Mouse (Mus musculus): ENCODE measurements at regions not wholly inside any gene's neighbourhood (a gene's known extent, or its start where the extent isn't known, plus 50 kb on each side); places are given as distances from the start of the nearest gene placed in this dataset.

DNA sequence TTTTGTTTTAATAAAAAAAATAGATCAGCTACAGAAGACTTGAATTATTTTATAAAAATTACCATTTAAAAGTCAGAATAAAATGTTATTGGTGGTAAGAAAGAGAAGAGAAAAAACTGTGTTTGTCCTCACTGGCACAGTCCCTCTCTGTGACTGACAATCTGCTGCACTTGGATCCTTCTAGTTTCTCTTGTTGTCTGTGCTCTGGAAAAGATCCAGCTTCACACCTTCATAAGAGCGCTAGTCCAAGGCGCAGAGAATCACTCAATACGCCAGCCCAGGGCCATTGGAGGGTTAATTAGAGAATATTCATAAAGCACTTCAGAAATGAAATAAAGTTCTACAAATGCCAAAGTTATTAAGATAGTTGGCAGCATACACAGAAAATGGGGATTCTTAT lies 153.8 kb downstream of the Lmbrd1 start:
- Histone ChIP-seq H3K4me2 (replicated peaks; ENCODE audit: low read depth, low read length) (no peak overlapping the region), H3K27me3 (ENCODE audit: control insufficient read depth, insufficient read depth, low read length) (no peaks in the 10 kb centered on the region), H3K27ac (ENCODE audit: low read length) (no peak overlapping the region), H3K4me1 (ENCODE audit: control insufficient read depth, insufficient read depth, low read length) (no peaks in the 10 kb centered on the region), H3K4me3 (ENCODE audit: low read depth, low read length) (no peak overlapping the region), H3K9ac (replicated peaks; ENCODE audit: low read depth, low read length) (no peak overlapping the region), H3K9me3 (ENCODE audit: control insufficient read depth, low read depth, low read length) (no peaks in the 10 kb centered on the region), H3K36me3 (ENCODE audit: control insufficient read depth, insufficient read depth, low read length) (no peaks in the 10 kb centered on the region)
- 87% methylated on average over 3 of the region's 3 CpGs for WGBS
- no peak for ATAC-seq (ENCODE audit: insufficient number of reproducible peaks, insufficient read depth, low FRiP score, low read depth)

GRCm38 (mm10) chr1:24866877-24867276 lies 188.4 kb downstream of the Lmbrd1 start:
- ATAC-seq (ENCODE audit: insufficient number of reproducible peaks, insufficient read depth, low FRiP score, low read depth): no peak; the same call in 1 of the 2 replicates
- H3K4me3 ChIP-seq (ENCODE audit: low read depth, low read length): no peak overlapping the region
- H3K9me3 ChIP-seq (ENCODE audit: control insufficient read depth, low read depth, low read length): no peaks in the 10 kb centered on the region
- H3K4me1 ChIP-seq (ENCODE audit: control insufficient read depth, insufficient read depth, low read length): no peaks in the 10 kb centered on the region; the same call in 1 of the 2 replicates
- 45% methylated on average over 7 of the region's 7 CpGs for WGBS
- no peaks in the 10 kb centered on the region for H3K27me3 ChIP-seq (ENCODE audit: control insufficient read depth, insufficient read depth, low read length)
- no peak overlapping the region for H3K4me2 ChIP-seq (replicated peaks; ENCODE audit: low read depth, low read length)
- H3K9ac ChIP-seq (replicated peaks; ENCODE audit: low read depth, low read length): no peak overlapping the region; the same call in 1 of the 2 replicates
- H3K36me3 ChIP-seq (ENCODE audit: control insufficient read depth, insufficient read depth, low read length): no peaks in the 10 kb centered on the region
- 0 out of 2 replicates have a peak overlapping the region, but pooled peaks have one; percentile 7 for H3K27ac ChIP-seq (ENCODE audit: low read length)

- Histone ChIP-seq H3K4me3 (ENCODE audit: low read depth, low read length) (no peak overlapping the region), H3K27ac (ENCODE audit: low read length) (no peak overlapping the region), H3K36me3 (ENCODE audit: control insufficient read depth, insufficient read depth, low read length) (no peaks in the 10 kb centered on the region), H3K9ac (replicated peaks; ENCODE audit: low read depth, low read length) (no peak overlapping the region), H3K4me1 (ENCODE audit: control insufficient read depth, insufficient read depth, low read length) (no peaks in the 10 kb centered on the region; the same call in 1 of the 2 replicates), H3K27me3 (ENCODE audit: control insufficient read depth, insufficient read depth, low read length) (no peaks in the 10 kb centered on the region), H3K9me3 (ENCODE audit: control insufficient read depth, low read depth, low read length) (no peaks in the 10 kb centered on the region), H3K4me2 (replicated peaks; ENCODE audit: low read depth, low read length) (no peak overlapping the region)
- WGBS: 73% methylated on average over 12 of the region's 12 CpGs
- no peak for ATAC-seq (ENCODE audit: insufficient number of reproducible peaks, insufficient read depth, low FRiP score, low read depth)
Observed at GRCm38 (mm10) chr1:24869772-24870171, 191.3 kb downstream of the Lmbrd1 start.

GRCm38 (mm10) chr1:24870685-24871417 lies 192.4 kb downstream of the Lmbrd1 start:
- H3K4me1 ChIP-seq (ENCODE audit: control insufficient read depth, insufficient read depth, low read length): no peaks in the 10 kb centered on the region; the same call in 1 of the 2 replicates
- no peak overlapping the region for H3K4me2 ChIP-seq (replicated peaks; ENCODE audit: low read depth, low read length)
- no peaks in the 10 kb centered on the region for H3K27me3 ChIP-seq (ENCODE audit: control insufficient read depth, insufficient read depth, low read length)
- H3K4me3 ChIP-seq (ENCODE audit: low read depth, low read length): no peak overlapping the region
- H3K27ac ChIP-seq (ENCODE audit: low read length): no peak overlapping the region
- 67% methylated on average over 7 of the region's 7 CpGs for WGBS
- H3K9ac ChIP-seq (replicated peaks; ENCODE audit: low read depth, low read length): no peak overlapping the region
- ATAC-seq (ENCODE audit: insufficient number of reproducible peaks, insufficient read depth, low FRiP score, low read depth): no peak; the same call in 1 of the 2 replicates
- H3K36me3 ChIP-seq (ENCODE audit: control insufficient read depth, insufficient read depth, low read length): no peaks in the 10 kb centered on the region
- no peaks in the 10 kb centered on the region for H3K9me3 ChIP-seq (ENCODE audit: control insufficient read depth, low read depth, low read length)

- Histone ChIP-seq H3K9me3 (ENCODE audit: control insufficient read depth, low read depth, low read length) (no peaks in the 10 kb centered on the region), H3K36me3 (ENCODE audit: control insufficient read depth, insufficient read depth, low read length) (no peaks in the 10 kb centered on the region)
Observed at GRCm38 (mm10) chr1:24877014-24877413, 198.6 kb downstream of the Lmbrd1 start.

GRCm38 (mm10) chr1:24883638-24884037 lies 205.2 kb downstream of the Lmbrd1 start:
- no peaks in the 10 kb centered on the region for H3K27me3 ChIP-seq (ENCODE audit: control insufficient read depth, insufficient read depth, low read length)
- H3K36me3 ChIP-seq (ENCODE audit: control insufficient read depth, insufficient read depth, low read length): no peaks in the 10 kb centered on the region
- no peak overlapping the region for H3K9ac ChIP-seq (replicated peaks; ENCODE audit: low read depth, low read length)
- H3K27ac ChIP-seq (ENCODE audit: low read length): no peak overlapping the region
- H3K4me2 ChIP-seq (replicated peaks; ENCODE audit: low read depth, low read length): no peak overlapping the region
- H3K4me1 ChIP-seq (ENCODE audit: control insufficient read depth, insufficient read depth, low read length): no peaks in the 10 kb centered on the region
- no peaks in the 10 kb centered on the region for H3K9me3 ChIP-seq (ENCODE audit: control insufficient read depth, low read depth, low read length)
- no peak for ATAC-seq (ENCODE audit: insufficient number of reproducible peaks, insufficient read depth, low FRiP score, low read depth)
- H3K4me3 ChIP-seq (ENCODE audit: low read depth, low read length): no peak overlapping the region

More at GRCm38 (mm10) chr1:24877014-24877413, 198.6 kb downstream of the Lmbrd1 start:
- Histone ChIP-seq H3K9ac (replicated peaks; ENCODE audit: low read depth, low read length) (no peak overlapping the region), H3K4me1 (ENCODE audit: control insufficient read depth, insufficient read depth, low read length) (no peaks in the 10 kb centered on the region), H3K4me2 (replicated peaks; ENCODE audit: low read depth, low read length) (no peak overlapping the region), H3K27ac (ENCODE audit: low read length) (no peak overlapping the region), H3K27me3 (ENCODE audit: control insufficient read depth, insufficient read depth, low read length) (no peaks in the 10 kb centered on the region), H3K4me3 (ENCODE audit: low read depth, low read length) (no peak overlapping the region)
- ATAC-seq (ENCODE audit: insufficient number of reproducible peaks, insufficient read depth, low FRiP score, low read depth): no peak

- WGBS: 39% methylated on average over 2 of the region's 2 CpGs
- Histone ChIP-seq H3K4me1 (ENCODE audit: control insufficient read depth, insufficient read depth, low read length) (no peaks in the 10 kb centered on the region), H3K4me3 (ENCODE audit: low read depth, low read length) (no peak overlapping the region), H3K36me3 (ENCODE audit: control insufficient read depth, insufficient read depth, low read length) (no peaks in the 10 kb centered on the region), H3K9ac (replicated peaks; ENCODE audit: low read depth, low read length) (no peak overlapping the region), H3K9me3 (ENCODE audit: control insufficient read depth, low read depth, low read length) (no peaks in the 10 kb centered on the region), H3K27ac (ENCODE audit: low read length) (no peak overlapping the region), H3K4me2 (replicated peaks; ENCODE audit: low read depth, low read length) (no peak overlapping the region), H3K27me3 (ENCODE audit: control insufficient read depth, insufficient read depth, low read length) (no peaks in the 10 kb centered on the region)
- ATAC-seq (ENCODE audit: insufficient number of reproducible peaks, insufficient read depth, low FRiP score, low read depth): no peak
Observed at GRCm38 (mm10) chr1:24901278-24901677, 222.8 kb downstream of the Lmbrd1 start.

DNA sequence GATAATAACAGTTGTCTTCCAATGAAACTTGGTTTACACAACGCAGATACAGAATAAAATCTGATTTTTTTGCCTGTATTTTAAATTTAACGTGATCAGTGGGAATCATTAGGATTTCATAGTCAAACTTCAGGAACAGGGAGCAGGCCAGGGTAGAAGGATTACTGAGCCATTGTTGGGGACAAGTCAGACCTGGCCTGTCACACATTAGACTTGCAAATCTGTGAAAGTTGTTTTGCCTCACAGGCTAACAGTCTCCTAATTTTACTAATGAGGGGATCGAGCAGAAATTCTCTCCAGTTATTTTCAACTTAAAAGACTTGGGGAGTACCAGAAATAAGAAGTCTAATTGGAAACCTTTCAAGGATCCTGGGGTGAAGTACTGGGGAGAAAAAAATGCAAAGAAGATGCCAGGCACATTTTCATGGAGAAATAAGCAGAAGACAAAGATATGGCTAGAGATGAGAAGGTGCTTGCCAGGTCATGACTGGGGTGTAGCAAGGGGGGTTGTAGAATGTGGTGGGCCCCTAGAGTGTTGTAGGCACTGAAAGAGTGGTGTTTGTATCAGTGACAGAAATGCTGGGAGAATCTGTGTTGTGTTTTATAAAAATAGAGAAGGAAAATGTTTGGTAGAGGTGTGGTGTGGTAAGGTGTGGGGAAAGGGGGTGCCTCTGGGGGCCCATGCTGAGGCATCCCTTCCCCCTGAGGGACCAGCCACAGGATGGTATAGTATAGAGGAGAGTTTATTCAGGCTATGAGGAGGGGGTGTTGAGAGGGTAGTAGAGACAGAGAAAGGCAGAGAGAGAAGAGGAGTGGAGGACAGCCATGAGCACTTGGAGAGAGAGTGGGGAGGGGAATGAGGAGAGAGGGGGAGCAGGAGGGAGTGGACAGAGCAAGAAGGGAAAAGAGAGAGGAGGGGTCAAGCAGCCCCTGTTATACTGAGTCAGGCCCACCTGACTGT lies 260.2 kb downstream of the Lmbrd1 start:
- WGBS: 58% methylated on average over 3 of the region's 3 CpGs
- Histone ChIP-seq H3K4me1 (ENCODE audit: control insufficient read depth, insufficient read depth, low read length) (no peaks in the 10 kb centered on the region), H3K27ac (ENCODE audit: low read length) (no peak overlapping the region), H3K4me3 (ENCODE audit: low read depth, low read length) (no peak overlapping the region), H3K9me3 (ENCODE audit: control insufficient read depth, low read depth, low read length) (no peaks in the 10 kb centered on the region), H3K36me3 (ENCODE audit: control insufficient read depth, insufficient read depth, low read length) (no peaks in the 10 kb centered on the region), H3K27me3 (ENCODE audit: control insufficient read depth, insufficient read depth, low read length) (no peaks in the 10 kb centered on the region), H3K4me2 (replicated peaks; ENCODE audit: low read depth, low read length) (no peak overlapping the region), H3K9ac (replicated peaks; ENCODE audit: low read depth, low read length) (no peak overlapping the region)
- no peak for ATAC-seq (ENCODE audit: insufficient number of reproducible peaks, insufficient read depth, low FRiP score, low read depth)

Measured in stomach, embryonic 14.5 days (tissue).